Mouse (Mus musculus) E14TG2a.4 (cell line): Measurements from ENCODE around the gene Tysnd1.

Experiments
- CTCF ChIP-seq: conservative IDR thresholded peaks from 2 replicates; pipeline ENCODE4 v1.5.1; 2014; ENCODE audit warnings: low read length
- NANOG ChIP-seq: IDR thresholded peaks from 2 replicates; pipeline ENCODE4 v1.6.1; 2014; ENCODE audit warnings: borderline replicate concordance, low read length, mixed read lengths
- POU5F1 ChIP-seq: IDR thresholded peaks from 2 replicates; pipeline ENCODE4 v1.6.1; 2014; ENCODE audit warnings: low read length, borderline replicate concordance

GRCm38 (mm10) chr10:61689405-61689804 is 5.9 kb upstream of the Tysnd1 start:
- TF ChIP-seq NANOG (no peak), CTCF (no peak), POU5F1 (no peak)
